Mouse (Mus musculus): ENCODE data around the gene Psma3. TPM values are rescaled to one million over a fixed set of nuclear protein-coding genes. Genes with fewer than 3 reads are reported as not detected.
A peak's percentile ranks its signal among the peaks of the same experiment; 100 is the strongest.

The Psma3 gene
- 28.0 and 42.4 TPM in 2 replicates for polyA plus RNA-seq (2012; rRNA removed)

DNA sequence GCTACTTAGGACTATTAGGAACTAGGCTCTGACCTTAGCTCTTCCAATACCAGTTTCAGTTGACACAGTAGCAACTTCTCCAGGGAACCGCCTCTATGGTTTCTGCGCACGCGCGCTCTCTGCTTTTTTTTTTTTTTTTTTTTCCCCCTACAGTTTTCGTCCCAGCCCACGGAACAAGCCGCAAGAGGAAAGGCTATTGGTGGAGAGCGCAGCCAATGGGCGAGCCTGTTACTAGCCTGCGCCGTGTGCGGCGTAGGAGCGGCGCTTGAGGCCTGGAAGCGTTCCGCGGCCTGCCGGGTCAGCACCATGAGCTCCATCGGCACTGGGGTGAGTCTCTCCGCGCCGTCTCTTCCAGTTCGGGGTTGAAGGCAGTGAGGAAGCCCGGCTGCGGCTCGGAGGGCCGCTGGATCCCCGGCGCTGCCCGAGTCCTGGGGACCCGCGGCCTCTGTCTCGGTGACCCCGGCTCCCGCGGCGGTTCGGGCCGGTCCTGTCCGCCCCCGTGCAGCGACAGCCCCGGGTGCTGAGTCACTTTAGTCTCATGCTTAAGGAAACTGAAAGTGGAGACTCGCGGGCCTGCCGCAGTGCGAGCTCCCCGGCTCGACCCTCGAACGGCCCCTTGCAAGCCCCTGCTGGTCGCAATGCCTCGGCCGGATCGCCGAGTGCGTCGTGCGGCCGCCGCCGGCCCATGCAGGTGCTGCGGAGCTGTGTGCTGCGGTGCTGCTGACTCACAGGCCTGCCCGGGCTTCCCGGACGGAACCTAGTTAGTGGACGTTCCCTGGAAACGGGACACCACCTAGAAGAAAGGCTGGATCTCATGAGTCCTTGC lies at the start of gene Psma3:
Psma3 (plus strand) TSS at position 181 of the 826 bp plus-strand sequence.
- Histone ChIP-seq H3K36me3 (ENCODE audit: control insufficient read depth, insufficient read depth, low read length) (no peaks in the 10 kb centered on the region), H3K27me3 (ENCODE audit: control insufficient read depth, insufficient read depth, low read length) (no peaks in the 10 kb centered on the region), H3K4me3 (ENCODE audit: control insufficient read depth, low read depth, low read length) (peak within 1 kb of the TSS; percentile 97), H3K4me1 (ENCODE audit: control insufficient read depth, insufficient read depth, low read length) (no peaks in the 10 kb centered on the region; the same call in 1 of the 2 replicates), H3K27ac (ENCODE audit: control insufficient read depth, insufficient read depth, low read depth, low read length) (peak within 1 kb of the TSS; percentile 93)
- TF ChIP-seq POLR2A (IDR thresholded peaks at IDR 0.05; ENCODE audit: control insufficient read depth, low read depth, low read length): peak; percentile 92
- TF ChIP-seq CTCF (IDR thresholded peaks at IDR 0.05; ENCODE audit: control insufficient read depth, insufficient read depth, insufficient replicate concordance, low read depth, low read length): no peak

DNA sequence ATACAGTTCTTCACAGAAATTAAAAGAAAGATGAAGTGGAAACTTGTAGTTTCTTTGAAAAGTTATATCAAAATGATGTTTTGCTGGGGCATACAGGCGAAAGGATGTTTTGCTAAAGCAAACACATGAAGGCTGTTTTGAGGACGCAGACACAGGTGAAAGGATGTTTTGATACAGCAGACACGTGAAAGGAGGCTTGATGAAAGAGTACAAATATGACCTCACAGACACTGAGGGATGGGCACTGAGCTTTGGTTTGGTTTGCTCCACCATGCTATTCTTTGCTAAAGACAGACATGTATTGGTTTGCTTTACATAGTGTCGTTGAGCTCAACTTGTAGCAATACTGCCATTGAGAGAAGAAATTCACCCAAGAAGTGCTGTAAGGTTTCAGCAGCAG lies 44.6 kb upstream of the Psma3 start:
- Histone ChIP-seq H3K27ac (ENCODE audit: control insufficient read depth, insufficient read depth, low read depth, low read length) (no peak overlapping the region), H3K4me1 (ENCODE audit: control insufficient read depth, insufficient read depth, low read length) (no peaks in the 10 kb centered on the region)
- TF ChIP-seq POLR2A (IDR thresholded peaks at IDR 0.05; ENCODE audit: control insufficient read depth, low read depth, low read length) (no peak), CTCF (IDR thresholded peaks at IDR 0.05; ENCODE audit: control insufficient read depth, insufficient read depth, insufficient replicate concordance, low read depth, low read length) (no peak)

DNA sequence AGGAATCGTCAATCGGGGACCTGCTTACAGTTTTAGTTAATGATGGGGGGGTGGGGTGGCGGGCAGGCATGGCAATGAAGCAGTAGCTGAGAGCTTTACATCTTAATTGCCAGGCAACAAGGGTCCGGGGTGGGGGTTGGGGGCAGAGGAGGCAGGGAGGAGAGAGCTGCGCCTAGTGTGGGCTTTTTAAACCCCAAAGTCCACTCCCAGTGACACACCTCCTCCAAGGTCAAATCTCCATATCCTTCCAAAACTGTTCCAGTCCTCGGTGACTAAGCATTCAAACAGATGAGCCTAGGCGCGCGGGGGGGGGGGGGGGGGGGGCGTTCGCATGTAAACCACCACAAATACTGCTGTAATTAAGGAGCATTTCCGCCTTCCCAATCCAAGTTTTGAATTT lies 37.3 kb upstream of the Psma3 start:
- no peaks in the 10 kb centered on the region; the same call in 1 of the 2 replicates for H3K4me1 ChIP-seq (ENCODE audit: control insufficient read depth, insufficient read depth, low read length)
- H3K27me3 ChIP-seq (ENCODE audit: control insufficient read depth, insufficient read depth, low read length): no peaks in the 10 kb centered on the region
- H3K36me3 ChIP-seq (ENCODE audit: control insufficient read depth, insufficient read depth, low read length): no peaks in the 10 kb centered on the region; the same call in 1 of the 2 replicates
- H3K27ac ChIP-seq (ENCODE audit: control insufficient read depth, insufficient read depth, low read depth, low read length): peak overlapping the region; percentile 96
- H3K4me3 ChIP-seq (ENCODE audit: control insufficient read depth, low read depth, low read length): peak overlapping the region; percentile 93
- TF ChIP-seq POLR2A (IDR thresholded peaks at IDR 0.05; ENCODE audit: control insufficient read depth, low read depth, low read length) (no peak), CTCF (IDR thresholded peaks at IDR 0.05; ENCODE audit: control insufficient read depth, insufficient read depth, insufficient replicate concordance, low read depth, low read length) (no peak)

More for the DNA sequence above, 44.6 kb upstream of the Psma3 start:
- H3K27me3 ChIP-seq (ENCODE audit: control insufficient read depth, insufficient read depth, low read length): no peaks in the 10 kb centered on the region
- H3K4me3 ChIP-seq (ENCODE audit: control insufficient read depth, low read depth, low read length): no peak overlapping the region
- H3K36me3 ChIP-seq (ENCODE audit: control insufficient read depth, insufficient read depth, low read length): no peaks in the 10 kb centered on the region

DNA sequence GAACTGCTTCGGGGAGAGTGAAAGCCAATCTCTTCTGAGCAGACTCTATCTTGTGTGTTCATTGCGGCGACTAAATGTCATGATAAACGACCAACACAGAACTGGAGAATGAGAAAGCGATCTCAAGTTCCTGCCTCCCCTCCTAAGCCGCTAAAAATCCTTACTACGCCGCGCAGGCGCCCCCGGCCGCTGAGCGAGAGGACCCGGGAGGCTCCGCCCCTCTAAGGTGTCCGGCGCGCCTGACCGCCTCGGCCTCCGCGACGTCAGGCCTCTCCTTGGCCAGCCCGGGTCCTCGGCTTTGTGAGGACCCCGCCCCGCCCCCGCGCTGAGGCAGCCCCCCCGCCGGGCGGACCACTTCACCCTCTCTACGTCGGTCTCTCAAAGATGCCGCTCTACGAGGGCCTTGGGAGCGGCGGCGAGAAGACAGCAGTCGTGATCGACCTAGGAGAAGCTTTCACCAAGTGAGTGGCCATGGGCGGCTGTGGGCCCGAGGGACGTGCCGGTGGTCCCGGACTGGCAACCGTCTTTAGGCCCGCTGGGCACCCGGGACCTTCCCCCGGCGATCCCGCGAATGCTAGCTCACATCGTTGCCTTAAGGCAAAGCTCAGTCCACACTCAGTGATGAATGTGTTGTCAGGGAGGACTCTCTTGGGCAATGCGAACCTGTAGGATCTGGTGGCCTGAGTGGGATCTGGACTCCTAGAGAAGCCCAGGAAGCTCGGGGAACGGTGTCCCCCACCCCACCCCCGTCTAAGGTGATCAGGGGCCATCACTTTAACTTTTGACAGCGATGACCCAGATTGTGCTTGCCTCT lies 36.6 kb upstream of the Psma3 start, which contains the start of gene Actr10:
Actr10 (plus strand) TSS at position 287 of the 814 bp plus-strand sequence.
- TF ChIP-seq POLR2A (IDR thresholded peaks at IDR 0.05; ENCODE audit: control insufficient read depth, low read depth, low read length) (peak; percentile 83), CTCF (IDR thresholded peaks at IDR 0.05; ENCODE audit: control insufficient read depth, insufficient read depth, insufficient replicate concordance, low read depth, low read length) (no peak)
- Histone ChIP-seq H3K27ac (ENCODE audit: control insufficient read depth, insufficient read depth, low read depth, low read length) (peak within 1 kb of the TSS; percentile 98), H3K27me3 (ENCODE audit: control insufficient read depth, insufficient read depth, low read length) (no peaks in the 10 kb centered on the region)

DNA sequence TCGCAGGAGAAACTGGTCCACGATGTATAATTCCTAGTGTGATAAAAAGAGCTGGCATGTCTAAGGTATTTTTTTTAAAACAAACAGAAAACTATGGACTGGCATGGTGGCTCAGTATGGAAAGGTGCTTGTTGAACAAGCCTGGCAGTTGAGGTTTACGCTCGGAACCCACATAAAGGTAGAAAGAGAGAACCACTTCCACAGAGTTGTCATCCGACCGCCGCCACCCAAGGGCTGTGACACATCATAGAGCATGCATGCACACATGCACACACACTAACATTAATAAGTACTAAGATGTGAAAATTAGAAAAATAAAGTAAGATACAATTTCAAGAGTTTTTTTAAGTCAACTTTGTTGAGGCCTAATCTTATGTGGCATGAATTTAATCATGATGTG lies 33.6 kb upstream of the Psma3 start:
- TF ChIP-seq POLR2A (IDR thresholded peaks at IDR 0.05; ENCODE audit: control insufficient read depth, low read depth, low read length): no peak
- no peak for TF ChIP-seq CTCF (IDR thresholded peaks at IDR 0.05; ENCODE audit: control insufficient read depth, insufficient read depth, insufficient replicate concordance, low read depth, low read length)
- no peaks in the 10 kb centered on the region for H3K27me3 ChIP-seq (ENCODE audit: control insufficient read depth, insufficient read depth, low read length)
- peaks cover 1% of the 10 kb centered on the region; the same call in 1 of the 2 replicates for H3K36me3 ChIP-seq (ENCODE audit: control insufficient read depth, insufficient read depth, low read length)
- no peak overlapping the region for H3K27ac ChIP-seq (ENCODE audit: control insufficient read depth, insufficient read depth, low read depth, low read length)
- no peaks in the 10 kb centered on the region; the same call in 1 of the 2 replicates for H3K4me1 ChIP-seq (ENCODE audit: control insufficient read depth, insufficient read depth, low read length)
- H3K4me3 ChIP-seq (ENCODE audit: control insufficient read depth, low read depth, low read length): no peak overlapping the region

More for the DNA sequence above, 36.6 kb upstream of the Psma3 start, which contains the start of gene Actr10:
- Histone ChIP-seq H3K4me3 (ENCODE audit: control insufficient read depth, low read depth, low read length) (peak within 1 kb of the TSS; percentile 99), H3K4me1 (ENCODE audit: control insufficient read depth, insufficient read depth, low read length) (no peaks in the 10 kb centered on the region; the same call in 1 of the 2 replicates), H3K36me3 (ENCODE audit: control insufficient read depth, insufficient read depth, low read length) (no peaks in the 10 kb centered on the region; the same call in 1 of the 2 replicates)

DNA sequence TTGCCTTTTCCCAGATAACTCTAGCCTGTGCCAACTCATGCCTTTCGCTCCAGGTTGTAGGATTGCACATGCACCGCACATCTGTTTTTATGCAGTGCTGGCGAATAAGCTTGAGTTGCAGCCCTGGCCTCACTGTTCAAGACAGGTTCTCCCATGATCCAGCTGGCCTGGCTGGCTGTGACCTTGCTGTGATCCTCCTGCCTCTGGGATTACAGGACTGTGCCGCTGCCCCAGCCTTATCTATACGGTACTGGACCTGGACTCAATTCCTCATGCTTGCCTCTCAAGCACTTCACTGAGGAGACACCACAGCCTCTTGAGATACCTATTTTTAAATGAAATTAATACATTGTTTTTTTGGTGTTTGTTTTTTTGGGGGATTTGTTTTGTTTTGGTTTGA lies 30.2 kb upstream of the Psma3 start:
- Histone ChIP-seq H3K4me3 (ENCODE audit: control insufficient read depth, low read depth, low read length) (no peak overlapping the region), H3K36me3 (ENCODE audit: control insufficient read depth, insufficient read depth, low read length) (peaks cover 1% of the 10 kb centered on the region), H3K27me3 (ENCODE audit: control insufficient read depth, insufficient read depth, low read length) (no peaks in the 10 kb centered on the region), H3K4me1 (ENCODE audit: control insufficient read depth, insufficient read depth, low read length) (peaks cover 2% of the 10 kb centered on the region; the same call in 1 of the 2 replicates), H3K27ac (ENCODE audit: control insufficient read depth, insufficient read depth, low read depth, low read length) (no peak overlapping the region)
- TF ChIP-seq CTCF (IDR thresholded peaks at IDR 0.05; ENCODE audit: control insufficient read depth, insufficient read depth, insufficient replicate concordance, low read depth, low read length): no peak
- TF ChIP-seq POLR2A (IDR thresholded peaks at IDR 0.05; ENCODE audit: control insufficient read depth, low read depth, low read length): no peak

All from testis, adult 2 months (tissue).